Mouse (Mus musculus): ENCODE results near the gene Pax9.

The Pax9 gene

GRCm38 (mm10) chr12:56691427-56692079 lies at the start of gene Pax9:
Gene Pax9, plus strand, starts transcription at chr12:56691767.
- no peak for DNase-seq (ENCODE audit: low spot score)

GRCm38 (mm10) chr12:56669451-56670122 lies 22.0 kb upstream of the Pax9 start:
- no peak for DNase-seq (ENCODE audit: low spot score)

- DNase-seq (ENCODE audit: low spot score): no peak
These were observed 20.8 kb upstream of the Pax9 start for GRCm38 (mm10) chr12:56670795-56671194.

GRCm38 (mm10) chr12:56674726-56675125 lies 16.8 kb upstream of the Pax9 start:
- no peak for DNase-seq (ENCODE audit: low spot score)

GRCm38 (mm10) chr12:56677620-56678019 lies 13.9 kb upstream of the Pax9 start:
- no peak for DNase-seq (ENCODE audit: low spot score)

GRCm38 (mm10) chr12:56681096-56681811 lies 10.3 kb upstream of the Pax9 start:
- DNase-seq (ENCODE audit: low spot score): no peak

GRCm38 (mm10) chr12:56687640-56688481 lies 3.7 kb upstream of the Pax9 start:
- DNase-seq (ENCODE audit: low spot score): no peak

GRCm38 (mm10) chr12:56688482-56688840 lies 3.1 kb upstream of the Pax9 start:
- DNase-seq (ENCODE audit: low spot score): no peak

GRCm38 (mm10) chr12:56688920-56689319 lies 2.6 kb upstream of the Pax9 start:
- DNase-seq (ENCODE audit: low spot score): no peak

- no peak for DNase-seq (ENCODE audit: low spot score)
These were observed 2.2 kb upstream of the Pax9 start for GRCm38 (mm10) chr12:56689331-56689730.

- DNase-seq (ENCODE audit: low spot score): no peak
These were observed 1.8 kb upstream of the Pax9 start for GRCm38 (mm10) chr12:56689736-56690135.

GRCm38 (mm10) chr12:56690366-56690765 lies 1.2 kb upstream of the Pax9 start:
- no peak for DNase-seq (ENCODE audit: low spot score)

- no peak for DNase-seq (ENCODE audit: low spot score)
These were observed 566 bp upstream of the Pax9 start for GRCm38 (mm10) chr12:56691001-56691400.

- DNase-seq (ENCODE audit: low spot score): no peak
These were observed 969 bp downstream of the Pax9 start for GRCm38 (mm10) chr12:56692536-56692935.

GRCm38 (mm10) chr12:56693411-56694098 lies 2.0 kb downstream of the Pax9 start:
- DNase-seq (ENCODE audit: low spot score): no peak

- DNase-seq (ENCODE audit: low spot score): no peak
These were observed 2.8 kb downstream of the Pax9 start for GRCm38 (mm10) chr12:56694361-56694760.

- no peak for DNase-seq (ENCODE audit: low spot score)
These were observed 3.4 kb downstream of the Pax9 start for GRCm38 (mm10) chr12:56694936-56695335.

GRCm38 (mm10) chr12:56695358-56696173 lies 4.0 kb downstream of the Pax9 start:
- DNase-seq (ENCODE audit: low spot score): no peak

- DNase-seq (ENCODE audit: low spot score): no peak
These were observed 4.8 kb downstream of the Pax9 start for GRCm38 (mm10) chr12:56696174-56697010.

All from layer of hippocampus, adult 11-12 months (tissue).